Mouse (Mus musculus) bone marrow macrophage, adult 2 months (primary cell): ENCODE measurements around the gene Gpr161. TPM values are rescaled to one million over a fixed set of nuclear protein-coding genes. Genes with fewer than 3 reads are reported as not detected.

Experiments
- H3K27ac ChIP-seq: 2 replicates; pipeline ENCODE4 v1.5.1; 2012; ENCODE audit warnings: low read depth, low read length; ENCODE audit not compliant: insufficient read depth
- H3K4me1 ChIP-seq: 2 replicates; pipeline ENCODE4 v1.6.1; 2012; ENCODE audit warnings: low read length; ENCODE audit not compliant: control insufficient read depth, insufficient read depth
- H3K4me3 ChIP-seq: 2 replicates; pipeline ENCODE4 v1.5.1; 2012; ENCODE audit warnings: mild to moderate bottlenecking, low read length, moderate library complexity; ENCODE audit not compliant: insufficient read depth
- CTCF ChIP-seq: IDR thresholded peaks from 2 replicates; pipeline ENCODE4 v1.5.1; 2012; ENCODE audit warnings: low read depth, mild to moderate bottlenecking, low read length, moderate library complexity
- POLR2A ChIP-seq: IDR thresholded peaks from 2 replicates; pipeline ENCODE4 v1.6.1; 2012; ENCODE audit warnings: mild to moderate bottlenecking, low read depth, low read length, borderline replicate concordance
- polyA plus RNA-seq: library from polyadenylated mRNA; stranded (reverse); fragments of >200 nt; gene quantifications from 2 replicates; pipeline ENCODE4 v1.2.4, GENCODE M21; 2012; ENCODE audit not compliant: missing spikeins, insufficient read depth, insufficient read length

Gpr161 gene
- polyA plus RNA-seq, 1 experiment = not detected

DNA sequence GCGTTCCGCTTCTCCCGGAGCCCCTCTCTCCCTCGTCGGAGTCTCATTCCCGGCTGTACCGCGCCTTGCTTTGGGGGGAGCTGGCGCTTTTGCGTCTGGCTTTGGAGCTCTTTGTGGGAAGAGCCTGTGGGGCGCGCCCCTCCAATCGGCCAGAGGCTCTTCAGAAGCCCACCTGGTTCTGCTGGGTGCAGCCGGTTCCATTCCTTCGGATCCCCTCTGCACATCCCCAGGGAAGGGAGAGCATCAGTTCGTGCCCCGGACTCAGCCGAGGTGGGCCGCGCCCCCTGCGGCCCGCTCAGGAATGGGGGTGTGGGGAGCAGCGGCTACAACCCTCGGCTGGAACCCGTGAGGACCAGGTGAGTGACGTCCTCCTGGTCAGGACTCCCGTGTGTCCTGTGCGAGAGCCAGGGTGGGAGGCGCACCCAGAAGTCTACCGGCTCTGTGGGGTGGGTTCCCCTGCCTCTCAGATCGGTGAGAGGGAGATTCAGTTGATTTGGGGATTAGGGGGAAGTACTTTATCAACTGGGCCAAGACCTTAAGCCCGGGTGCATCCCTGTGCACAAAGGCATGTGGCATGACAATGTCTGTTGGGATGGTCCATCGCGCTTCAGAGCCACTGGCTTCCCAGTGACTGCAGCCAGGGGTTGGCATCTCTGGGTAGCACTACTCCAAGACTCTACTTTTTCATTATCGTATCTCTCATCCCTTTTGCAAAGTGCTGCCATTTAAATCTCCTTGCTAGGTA, 13.2 kb upstream of the Gpr161 start:
- no peak overlapping the region for H3K27ac ChIP-seq
- TF ChIP-seq POLR2A (no peak), CTCF (no peak)
- peaks cover 5% of the 10 kb centered on the region for H3K4me1 ChIP-seq
- peak overlapping the region; percentile 58 for H3K4me3 ChIP-seq

GRCm38 (mm10) chr1:165282967-165283345, 12.6 kb upstream of the Gpr161 start:
- no peak overlapping the region for H3K4me3 ChIP-seq
- no peak overlapping the region for H3K27ac ChIP-seq
- peaks cover 5% of the 10 kb centered on the region for H3K4me1 ChIP-seq
- TF ChIP-seq POLR2A = no peak
- TF ChIP-seq CTCF = no peak

GRCm38 (mm10) chr1:165284096-165284495, 11.5 kb upstream of the Gpr161 start:
- peaks cover 5% of the 10 kb centered on the region for H3K4me1 ChIP-seq
- H3K27ac ChIP-seq = no peak overlapping the region
- no peak for TF ChIP-seq CTCF
- no peak for TF ChIP-seq POLR2A
- H3K4me3 ChIP-seq = no peak overlapping the region

- no peak overlapping the region for H3K27ac ChIP-seq
- H3K4me1 ChIP-seq = peaks cover 2% of the 10 kb centered on the region
- H3K4me3 ChIP-seq = no peak overlapping the region
- no peak for TF ChIP-seq POLR2A
- no peak for TF ChIP-seq CTCF
Measured at GRCm38 (mm10) chr1:165288165-165288564, 7.4 kb upstream of the Gpr161 start.

GRCm38 (mm10) chr1:165289831-165290230, 5.8 kb upstream of the Gpr161 start:
- Histone ChIP-seq H3K4me3 (no peak overlapping the region), H3K4me1 (peaks cover 2% of the 10 kb centered on the region), H3K27ac (no peak overlapping the region)
- TF ChIP-seq POLR2A (no peak), CTCF (no peak)

- no peak overlapping the region for H3K27ac ChIP-seq
- no peaks in the 10 kb centered on the region for H3K4me1 ChIP-seq
- TF ChIP-seq POLR2A (no peak), CTCF (no peak)
Measured at GRCm38 (mm10) chr1:165291606-165292005, 4.0 kb upstream of the Gpr161 start.

GRCm38 (mm10) chr1:165301108-165301507, 5.5 kb downstream of the Gpr161 start:
- TF ChIP-seq CTCF (no peak), POLR2A (no peak)
- H3K4me3 ChIP-seq = no peak overlapping the region
- H3K27ac ChIP-seq = no peak overlapping the region
- no peaks in the 10 kb centered on the region for H3K4me1 ChIP-seq

More at GRCm38 (mm10) chr1:165291606-165292005, 4.0 kb upstream of the Gpr161 start:
- no peak overlapping the region for H3K4me3 ChIP-seq

DNA sequence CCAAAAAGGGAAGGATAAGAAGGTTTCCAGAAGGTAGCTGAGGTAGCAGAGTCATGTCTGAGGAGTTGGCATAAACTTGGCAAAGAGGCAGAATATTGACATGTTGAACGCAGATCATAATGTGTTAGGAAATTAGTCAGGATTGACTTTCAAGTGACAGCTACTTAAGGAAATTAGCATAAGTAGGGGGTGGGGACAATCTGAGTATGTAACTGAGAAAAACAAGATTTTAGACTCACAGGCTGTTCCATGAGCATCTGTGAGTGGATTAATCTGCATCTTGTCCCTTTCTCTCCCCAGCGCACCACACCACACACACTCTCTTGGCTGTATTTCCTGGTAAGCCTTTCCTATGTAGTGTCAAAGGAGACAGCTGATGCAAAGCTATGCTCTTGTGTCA, 6.0 kb downstream of the Gpr161 start:
- Histone ChIP-seq H3K4me1 (no peaks in the 10 kb centered on the region), H3K4me3 (no peak overlapping the region), H3K27ac (no peak overlapping the region)
- TF ChIP-seq CTCF = no peak
- no peak for TF ChIP-seq POLR2A

DNA sequence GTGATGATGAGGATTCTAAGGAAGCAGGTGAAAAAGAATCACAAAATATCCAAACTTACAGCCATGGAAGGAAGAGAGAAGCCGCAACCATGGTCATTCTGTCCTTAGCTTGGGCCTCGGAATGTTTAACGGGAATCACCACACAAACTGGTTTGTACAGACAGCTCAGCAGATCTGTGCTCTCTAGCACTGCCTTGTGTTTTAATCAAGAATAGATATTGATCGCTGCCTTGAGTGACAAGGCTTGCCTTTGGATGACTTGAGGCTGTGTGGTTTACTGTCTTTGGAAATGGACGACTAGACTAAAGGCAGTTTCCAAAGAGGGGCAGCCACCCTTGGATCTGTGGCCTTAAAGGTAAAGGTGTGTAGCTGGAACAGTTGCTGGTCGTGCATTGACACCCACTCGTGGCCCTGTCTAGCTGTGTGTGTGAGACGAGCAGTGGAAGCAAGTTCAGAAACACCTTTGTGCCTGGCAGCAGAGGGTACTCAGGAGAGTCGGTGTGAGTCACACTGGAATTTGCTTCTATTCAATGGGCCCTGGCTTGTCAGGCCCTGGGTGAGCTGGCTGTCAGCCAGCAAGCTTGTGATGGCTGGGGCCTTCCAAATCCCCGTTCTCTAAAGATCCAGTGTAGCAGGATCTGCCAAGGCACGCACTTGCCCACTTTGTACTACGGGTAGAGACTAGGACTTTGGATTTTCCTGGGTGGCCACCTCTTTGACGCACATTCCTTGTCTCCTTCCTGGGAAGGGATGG, 7.0 kb downstream of the Gpr161 start:
- TF ChIP-seq CTCF (no peak), POLR2A (no peak)
- Histone ChIP-seq H3K4me3 (no peak overlapping the region), H3K4me1 (no peaks in the 10 kb centered on the region), H3K27ac (no peak overlapping the region)

GRCm38 (mm10) chr1:165303209-165303608, 7.6 kb downstream of the Gpr161 start:
- no peak overlapping the region for H3K4me3 ChIP-seq
- H3K27ac ChIP-seq = no peak overlapping the region
- no peaks in the 10 kb centered on the region for H3K4me1 ChIP-seq
- no peak for TF ChIP-seq POLR2A
- TF ChIP-seq CTCF = no peak
